Mouse (Mus musculus): ENCODE results near the gene Adtrp.

Adtrp gene

GRCm38 (mm10) chr13:41718051-41718450 lies 129.4 kb downstream of the Adtrp start:
- no peak for TF ChIP-seq GATA4 (IDR thresholded peaks at IDR 0.05; ENCODE audit: insufficient replicate concordance, low read length)

Data from liver, adult (tissue).